Mouse (Mus musculus): ENCODE data around the gene Lhfp. TPM values are rescaled to one million over a fixed set of nuclear protein-coding genes. Genes with fewer than 3 reads are reported as not detected.
A peak's percentile ranks its signal among the peaks of the same experiment; 100 is the strongest.

The Lhfp gene
- total and polyA plus RNA-seq, 3 experiments: 51.4 to 79.4 (median 53.5) TPM

- H3K36me3 ChIP-seq (ENCODE audit: control insufficient read depth, insufficient read depth, low read length): peaks cover 4% of the 10 kb centered on the region
- WGBS: 92% methylated on average over 8 of the region's 8 CpGs
- intact Hi-C loops (cut with DNase I): loop anchor here (5.0 kb wide), 1 partner anchor 43 kb away; the partner anchor contains the start of gene Lhfp
- peak in 1 of 2 experiments; percentile 20 for DNase-seq
- no peak overlapping the region for H3K9ac ChIP-seq (ENCODE audit: low read depth, low read length)
- H3K79me2 ChIP-seq (replicated peaks; ENCODE audit: control insufficient read depth, insufficient read depth, low read length): no peaks in the 10 kb centered on the region; the same call in none of the 2 replicates
- H3K27ac ChIP-seq: no peak overlapping the region
- no peak overlapping the region for H3K4me3 ChIP-seq
- TF ChIP-seq CTCF (IDR thresholded peaks at IDR 0.05) (no peak), POLR2A (IDR thresholded peaks at IDR 0.05; ENCODE audit: insufficient read depth, low read depth, low read length) (no peak), EP300 (IDR thresholded peaks at IDR 0.05; ENCODE audit: insufficient read depth, low read depth, low read length) (no peak)
- H3K27me3 ChIP-seq (ENCODE audit: control insufficient read depth, insufficient read depth, low read length): no peaks in the 10 kb centered on the region
- H3K4me1 ChIP-seq (ENCODE audit: control insufficient read depth, insufficient read depth, low read length): peaks cover 8% of the 10 kb centered on the region
Observed at GRCm38 (mm10) chr3:53084806-53085205, 43.5 kb downstream of the Lhfp start.

- Histone ChIP-seq H3K4me1 (ENCODE audit: control insufficient read depth, insufficient read depth, low read length) (peaks cover 10% of the 10 kb centered on the region), H3K27me3 (ENCODE audit: control insufficient read depth, insufficient read depth, low read length) (no peaks in the 10 kb centered on the region), H3K36me3 (ENCODE audit: control insufficient read depth, insufficient read depth, low read length) (peaks cover 4% of the 10 kb centered on the region), H3K27ac (peak overlapping the region; percentile 78), H3K9ac (ENCODE audit: low read depth, low read length) (no peak overlapping the region), H3K79me2 (replicated peaks; ENCODE audit: control insufficient read depth, insufficient read depth, low read length) (peaks cover 1% of the 10 kb centered on the region; the same call in 1 of the 2 replicates), H3K4me3 (no peak overlapping the region)
- 35% methylated on average over 7 of the region's 7 CpGs for WGBS
- TF ChIP-seq EP300 (IDR thresholded peaks at IDR 0.05; ENCODE audit: insufficient read depth, low read depth, low read length) (no peak), CTCF (IDR thresholded peaks at IDR 0.05) (no peak), POLR2A (IDR thresholded peaks at IDR 0.05; ENCODE audit: insufficient read depth, low read depth, low read length) (no peak)
- intact Hi-C loops (cut with DNase I): loop anchor here (5.0 kb wide), 1 partner anchor 44 kb away; the partner anchor contains the start of gene Lhfp
- no peak for DNase-seq
Observed at GRCm38 (mm10) chr3:53086481-53087155, 45.3 kb downstream of the Lhfp start.

DNA sequence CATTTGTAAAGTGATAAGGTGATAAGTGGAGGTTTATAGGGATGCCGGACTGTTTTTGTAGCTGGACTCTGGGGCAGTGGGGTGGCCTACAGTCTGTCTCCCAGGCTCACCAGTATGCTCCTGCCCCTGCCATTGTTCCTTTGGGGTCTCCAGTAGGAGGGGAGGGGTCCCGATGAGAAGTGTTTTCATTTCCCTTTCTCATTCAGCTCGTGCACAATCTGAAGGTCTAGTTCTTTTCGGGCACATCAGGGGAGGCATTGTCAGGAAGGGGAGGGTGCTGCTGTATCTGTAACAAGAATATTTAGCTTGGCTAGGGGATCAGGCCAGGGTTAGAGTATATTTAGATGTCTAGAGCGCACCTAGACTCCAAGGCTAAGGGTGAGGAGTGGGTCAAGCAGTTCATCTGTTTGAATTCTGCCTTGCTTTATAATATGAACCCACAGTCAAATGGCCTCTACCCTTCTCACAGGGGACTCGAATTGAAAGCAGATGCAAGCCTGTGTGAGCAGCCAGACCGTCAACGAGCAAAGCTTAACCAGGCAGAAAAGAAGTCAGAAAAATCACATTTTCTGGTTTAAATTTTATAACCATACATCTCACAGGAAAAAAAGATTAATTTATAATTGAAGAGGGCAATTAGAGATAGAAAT, 46.0 kb downstream of the Lhfp start:
- TF ChIP-seq POLR2A (IDR thresholded peaks at IDR 0.05; ENCODE audit: insufficient read depth, low read depth, low read length): no peak
- TF ChIP-seq EP300 (IDR thresholded peaks at IDR 0.05; ENCODE audit: insufficient read depth, low read depth, low read length): no peak
- TF ChIP-seq CTCF (IDR thresholded peaks at IDR 0.05): no peak
- peak overlapping the region; percentile 63 for H3K9ac ChIP-seq (ENCODE audit: low read depth, low read length)
- no peaks in the 10 kb centered on the region for H3K27me3 ChIP-seq (ENCODE audit: control insufficient read depth, insufficient read depth, low read length)
- DNase-seq: no peak
- no peak overlapping the region for H3K4me3 ChIP-seq
- H3K36me3 ChIP-seq (ENCODE audit: control insufficient read depth, insufficient read depth, low read length): peaks cover 4% of the 10 kb centered on the region
- H3K79me2 ChIP-seq (replicated peaks; ENCODE audit: control insufficient read depth, insufficient read depth, low read length): 0 out of 2 replicates have a peak, but pooled peaks cover 1% of the 10 kb centered on the region
- intact Hi-C loops (cut with DNase I): loop anchor here (5.0 kb wide), 1 partner anchor 45 kb away; the partner anchor contains the start of gene Lhfp
- peaks cover 10% of the 10 kb centered on the region for H3K4me1 ChIP-seq (ENCODE audit: control insufficient read depth, insufficient read depth, low read length)
- peak overlapping the region; percentile 78 for H3K27ac ChIP-seq
- WGBS: 28% methylated on average over 8 of the region's 8 CpGs

- H3K36me3 ChIP-seq (ENCODE audit: control insufficient read depth, insufficient read depth, low read length): peaks cover 4% of the 10 kb centered on the region
- H3K27ac ChIP-seq: no peak overlapping the region
- peaks cover 6% of the 10 kb centered on the region for H3K4me1 ChIP-seq (ENCODE audit: control insufficient read depth, insufficient read depth, low read length)
- TF ChIP-seq POLR2A (IDR thresholded peaks at IDR 0.05; ENCODE audit: insufficient read depth, low read depth, low read length): no peak
- no peak for TF ChIP-seq EP300 (IDR thresholded peaks at IDR 0.05; ENCODE audit: insufficient read depth, low read depth, low read length)
- no peak for TF ChIP-seq CTCF (IDR thresholded peaks at IDR 0.05)
- H3K4me3 ChIP-seq: no peak overlapping the region
- no peak overlapping the region for H3K9ac ChIP-seq (ENCODE audit: low read depth, low read length)
- intact Hi-C loops (cut with DNase I): loop anchor here (5.0 kb wide), 1 partner anchor 48 kb away; the partner anchor contains the start of gene Lhfp
- H3K79me2 ChIP-seq (replicated peaks; ENCODE audit: control insufficient read depth, insufficient read depth, low read length): 0 out of 2 replicates have a peak, but pooled peaks cover 1% of the 10 kb centered on the region
- no peak for DNase-seq
- H3K27me3 ChIP-seq (ENCODE audit: control insufficient read depth, insufficient read depth, low read length): no peaks in the 10 kb centered on the region
- WGBS: 85% methylated on average over 2 of the region's 2 CpGs
Observed at GRCm38 (mm10) chr3:53089921-53090320, 48.6 kb downstream of the Lhfp start.

DNA sequence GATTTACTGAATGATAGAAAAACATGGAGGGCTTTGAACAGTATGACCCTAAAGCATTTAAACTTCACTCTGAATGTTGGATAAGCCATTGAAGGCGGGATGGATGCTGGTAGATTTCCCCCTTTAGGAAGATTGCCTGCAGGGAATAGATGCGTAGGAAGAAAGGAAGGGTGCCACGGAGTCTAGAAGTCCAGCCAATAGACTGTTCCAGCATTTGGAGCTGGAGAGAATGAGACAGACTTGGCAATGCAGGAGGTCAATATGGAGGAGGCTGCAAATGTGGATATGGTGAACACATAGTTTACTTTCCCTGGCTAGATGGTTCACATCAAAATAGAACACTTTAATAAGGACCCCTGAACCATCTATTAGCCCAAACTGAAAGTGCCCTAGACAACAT, 58.9 kb downstream of the Lhfp start:
- Histone ChIP-seq H3K27ac (no peak overlapping the region), H3K4me1 (ENCODE audit: control insufficient read depth, insufficient read depth, low read length) (peaks cover 3% of the 10 kb centered on the region)
- DNase-seq: peak in 1 of 2 experiments; percentile 17

More for the DNA sequence above, 58.9 kb downstream of the Lhfp start:
- no peaks in the 10 kb centered on the region for H3K79me2 ChIP-seq (replicated peaks; ENCODE audit: control insufficient read depth, insufficient read depth, low read length)
- no peak overlapping the region for H3K4me3 ChIP-seq
- TF ChIP-seq EP300 (IDR thresholded peaks at IDR 0.05; ENCODE audit: insufficient read depth, low read depth, low read length) (no peak), POLR2A (IDR thresholded peaks at IDR 0.05; ENCODE audit: insufficient read depth, low read depth, low read length) (no peak), CTCF (IDR thresholded peaks at IDR 0.05) (no peak)
- 64% methylated on average over 3 of the region's 3 CpGs for WGBS
- intact Hi-C loops (cut with DNase I): no loop called here
- H3K9ac ChIP-seq (ENCODE audit: low read depth, low read length): no peak overlapping the region
- no peaks in the 10 kb centered on the region for H3K27me3 ChIP-seq (ENCODE audit: control insufficient read depth, insufficient read depth, low read length)
- H3K36me3 ChIP-seq (ENCODE audit: control insufficient read depth, insufficient read depth, low read length): peaks cover 7% of the 10 kb centered on the region
